Mouse (Mus musculus) ES-Bruce4 (cell line): ENCODE results near the gene Coro1b. TPM values are rescaled to one million over a fixed set of nuclear protein-coding genes. Genes with fewer than 3 reads are reported as not detected.

Experiments used
- H3K27ac ChIP-seq: 2 replicates; pipeline ENCODE4 v1.5.1; 2012; ENCODE audit warnings: low read length, inconsistent platforms; ENCODE audit not compliant: insufficient read depth
- H3K27me3 ChIP-seq: 2 replicates; pipeline ENCODE4 v1.6.1; 2012; ENCODE audit warnings: mild to moderate bottlenecking, low read length, inconsistent platforms; ENCODE audit not compliant: control insufficient read depth, poor library complexity, insufficient read depth, severe bottlenecking
- H3K36me3 ChIP-seq: 2 replicates; pipeline ENCODE4 v1.6.1; 2012; ENCODE audit warnings: inconsistent platforms, mild to moderate bottlenecking, low read length, moderate library complexity; ENCODE audit not compliant: control insufficient read depth, poor library complexity, insufficient read depth, severe bottlenecking
- H3K4me1 ChIP-seq: one replicate; pipeline ENCODE4 v1.8.1; 2011; ENCODE audit warnings: low read length; ENCODE audit not compliant: control insufficient read depth, insufficient read depth
- H3K4me3 ChIP-seq: 2 replicates; pipeline ENCODE4 v1.5.1; 2011; ENCODE audit warnings: low read depth, mild to moderate bottlenecking, low read length
- H3K9ac ChIP-seq: 2 replicates; pipeline ENCODE4 v1.6.1; 2012; ENCODE audit warnings: low read depth, mild to moderate bottlenecking, inconsistent platforms; ENCODE audit not compliant: poor library complexity, severe bottlenecking
- H3K9me3 ChIP-seq: replicated peaks from 2 replicates; pipeline ENCODE4 v1.6.1; 2012; ENCODE audit warnings: mild to moderate bottlenecking, low read length, inconsistent platforms; ENCODE audit not compliant: control insufficient read depth, poor library complexity, insufficient read depth, severe bottlenecking
- CTCF ChIP-seq: IDR thresholded peaks from one replicate; pipeline ENCODE4 v1.8.1; 2011; ENCODE audit warnings: low read depth, low read length
- EP300 ChIP-seq: IDR thresholded peaks from 2 replicates; pipeline ENCODE4 v1.6.1; 2011; ENCODE audit warnings: low read depth, low read length; ENCODE audit not compliant: insufficient read depth
- POLR2A ChIP-seq: IDR thresholded peaks from one replicate; pipeline ENCODE4 v1.8.1; 2011; ENCODE audit warnings: low read length; ENCODE audit not compliant: insufficient read depth
- polyA plus RNA-seq: library from polyadenylated mRNA; stranded (reverse); fragments of >200 nt; gene quantifications from 2 replicates; pipeline ENCODE4 v1.2.4, GENCODE M21; 2011; ENCODE audit warnings: low read depth; ENCODE audit not compliant: missing spikeins, insufficient read depth, insufficient read length

Gene Coro1b
- polyA plus RNA-seq, 1 experiment, result 88.1 TPM

DNA sequence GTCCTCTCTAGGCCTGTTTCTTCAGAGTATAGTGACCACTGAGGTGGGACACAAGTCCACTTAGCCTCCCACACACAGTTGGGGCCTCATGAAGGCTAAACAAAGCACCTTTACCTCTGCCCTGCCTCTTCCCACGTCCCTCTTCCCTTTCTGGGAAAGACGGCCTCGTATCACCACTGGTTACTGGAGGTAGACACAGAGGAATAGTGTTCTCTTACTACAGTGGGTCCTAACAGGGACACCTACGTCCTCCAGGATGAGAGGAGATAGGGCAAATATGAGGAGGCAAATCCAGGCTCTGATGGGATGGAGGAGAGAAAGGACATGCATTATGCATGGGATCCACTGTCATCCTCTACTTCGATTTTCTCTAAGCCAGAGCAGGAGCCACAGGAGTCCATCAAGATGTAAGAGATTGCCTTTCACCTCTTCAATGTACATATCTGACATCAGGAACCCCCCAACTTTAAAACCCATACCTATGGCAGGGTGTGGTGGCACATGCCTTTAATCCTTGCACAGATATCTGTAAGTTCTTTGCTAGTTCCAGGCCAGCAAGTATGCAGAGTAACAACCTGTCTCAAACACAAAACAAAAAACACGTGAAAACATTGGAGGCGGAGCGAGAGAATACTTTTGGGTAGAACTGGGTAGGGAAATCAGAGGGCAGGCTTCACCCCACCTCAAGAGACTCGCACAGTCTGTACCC is 483 bp upstream of the Coro1b start:
- Histone ChIP-seq H3K9me3 (no peaks in the 10 kb centered on the region), H3K36me3 (0 out of 2 replicates have a peak, but pooled peaks cover 2% of the 10 kb centered on the region), H3K27me3 (no peaks in the 10 kb centered on the region), H3K27ac (no peak overlapping the region), H3K9ac (no peak overlapping the region), H3K4me1 (peaks cover 2% of the 10 kb centered on the region), H3K4me3 (no peak overlapping the region)
- TF ChIP-seq POLR2A (no peak), EP300 (no peak), CTCF (no peak)

DNA sequence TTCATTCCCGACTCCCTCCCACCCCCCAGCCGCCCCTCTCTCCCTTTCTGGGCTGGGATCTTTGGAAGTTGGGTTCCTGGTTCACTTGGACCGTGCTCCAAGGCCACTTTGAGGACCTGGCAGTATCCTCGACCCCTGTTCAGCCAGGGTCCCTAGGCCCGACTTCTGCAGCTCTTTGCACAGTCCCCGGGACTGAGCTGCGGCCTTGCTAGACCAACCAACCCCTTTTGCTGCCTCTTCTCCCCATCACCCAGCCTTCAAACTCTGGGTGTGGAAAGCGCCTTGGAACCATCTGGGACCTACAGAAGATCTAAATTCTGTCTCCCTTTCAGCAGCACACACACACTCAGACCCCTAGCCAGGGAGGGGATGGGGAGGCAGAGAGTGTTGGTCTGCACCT is 400 bp downstream of the Coro1b start:
- TF ChIP-seq CTCF, result no peak
- TF ChIP-seq EP300, result no peak
- no peak for TF ChIP-seq POLR2A
- Histone ChIP-seq H3K4me3 (peak overlapping the region; percentile 87), H3K36me3 (0 out of 2 replicates have a peak, but pooled peaks cover 2% of the 10 kb centered on the region), H3K9me3 (no peaks in the 10 kb centered on the region), H3K4me1 (peaks cover 2% of the 10 kb centered on the region), H3K27ac (no peak overlapping the region), H3K27me3 (no peaks in the 10 kb centered on the region), H3K9ac (peak overlapping the region; percentile 78)

DNA sequence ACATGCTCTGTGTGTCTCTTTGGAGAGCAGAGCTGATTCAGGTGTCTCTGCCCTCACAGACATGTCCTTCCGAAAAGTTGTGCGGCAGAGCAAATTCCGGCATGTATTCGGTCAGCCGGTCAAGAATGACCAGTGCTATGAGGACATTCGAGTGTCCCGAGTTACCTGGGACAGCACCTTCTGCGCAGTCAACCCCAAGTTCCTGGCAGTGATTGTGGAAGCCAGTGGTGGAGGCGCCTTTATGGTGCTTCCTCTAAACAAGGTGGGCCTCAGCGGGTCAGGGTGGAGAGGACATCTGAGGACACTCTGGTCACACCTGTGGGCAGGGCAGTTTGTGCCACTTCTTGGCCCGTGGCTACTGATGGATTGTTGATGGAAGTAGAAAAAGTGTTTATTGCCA is 864 bp downstream of the Coro1b start:
- peak overlapping the region; percentile 78 for H3K9ac ChIP-seq
- peaks cover 2% of the 10 kb centered on the region for H3K4me1 ChIP-seq
- H3K4me3 ChIP-seq, result peak overlapping the region; percentile 87
- TF ChIP-seq CTCF (no peak), POLR2A (no peak), EP300 (no peak)
- H3K9me3 ChIP-seq, result no peaks in the 10 kb centered on the region
- H3K27ac ChIP-seq, result no peak overlapping the region
- 0 out of 2 replicates have a peak, but pooled peaks cover 2% of the 10 kb centered on the region for H3K36me3 ChIP-seq
- H3K27me3 ChIP-seq, result no peaks in the 10 kb centered on the region

DNA sequence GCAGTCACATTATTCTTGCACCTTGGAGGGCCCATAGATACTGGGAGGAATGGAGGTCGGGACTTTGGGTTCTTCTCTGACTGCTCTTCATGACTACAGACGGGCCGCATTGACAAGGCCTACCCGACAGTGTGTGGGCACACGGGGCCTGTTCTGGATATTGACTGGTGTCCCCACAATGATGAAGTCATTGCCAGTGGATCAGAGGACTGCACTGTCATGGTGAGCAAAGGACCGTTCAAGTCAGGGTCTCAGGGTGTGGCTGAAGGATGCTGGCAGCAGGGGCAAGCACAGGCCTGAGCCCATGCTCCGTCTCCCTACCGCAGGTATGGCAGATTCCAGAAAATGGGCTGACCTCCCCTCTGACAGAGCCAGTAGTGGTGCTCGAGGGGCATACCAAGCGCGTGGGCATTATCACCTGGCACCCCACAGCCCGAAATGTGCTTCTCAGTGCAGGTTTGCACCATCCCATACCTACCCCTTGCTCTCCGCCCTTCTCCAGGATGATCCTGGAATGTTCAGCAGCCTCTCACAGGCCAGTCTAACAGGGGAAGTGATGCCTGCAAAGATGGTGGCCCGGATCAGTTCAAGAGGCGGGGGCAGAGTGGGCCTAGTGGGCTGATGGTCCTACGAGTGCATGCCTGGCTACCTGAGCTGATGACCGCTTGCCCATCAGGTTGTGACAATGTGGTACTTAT is 1.5 kb downstream of the Coro1b start:
- H3K9me3 ChIP-seq, result no peaks in the 10 kb centered on the region
- H3K9ac ChIP-seq, result no peak overlapping the region
- peaks cover 2% of the 10 kb centered on the region for H3K4me1 ChIP-seq
- H3K36me3 ChIP-seq, result 0 out of 2 replicates have a peak, but pooled peaks cover 2% of the 10 kb centered on the region
- H3K4me3 ChIP-seq, result no peak overlapping the region
- H3K27ac ChIP-seq, result no peak overlapping the region
- TF ChIP-seq POLR2A, result no peak
- H3K27me3 ChIP-seq, result no peaks in the 10 kb centered on the region

DNA sequence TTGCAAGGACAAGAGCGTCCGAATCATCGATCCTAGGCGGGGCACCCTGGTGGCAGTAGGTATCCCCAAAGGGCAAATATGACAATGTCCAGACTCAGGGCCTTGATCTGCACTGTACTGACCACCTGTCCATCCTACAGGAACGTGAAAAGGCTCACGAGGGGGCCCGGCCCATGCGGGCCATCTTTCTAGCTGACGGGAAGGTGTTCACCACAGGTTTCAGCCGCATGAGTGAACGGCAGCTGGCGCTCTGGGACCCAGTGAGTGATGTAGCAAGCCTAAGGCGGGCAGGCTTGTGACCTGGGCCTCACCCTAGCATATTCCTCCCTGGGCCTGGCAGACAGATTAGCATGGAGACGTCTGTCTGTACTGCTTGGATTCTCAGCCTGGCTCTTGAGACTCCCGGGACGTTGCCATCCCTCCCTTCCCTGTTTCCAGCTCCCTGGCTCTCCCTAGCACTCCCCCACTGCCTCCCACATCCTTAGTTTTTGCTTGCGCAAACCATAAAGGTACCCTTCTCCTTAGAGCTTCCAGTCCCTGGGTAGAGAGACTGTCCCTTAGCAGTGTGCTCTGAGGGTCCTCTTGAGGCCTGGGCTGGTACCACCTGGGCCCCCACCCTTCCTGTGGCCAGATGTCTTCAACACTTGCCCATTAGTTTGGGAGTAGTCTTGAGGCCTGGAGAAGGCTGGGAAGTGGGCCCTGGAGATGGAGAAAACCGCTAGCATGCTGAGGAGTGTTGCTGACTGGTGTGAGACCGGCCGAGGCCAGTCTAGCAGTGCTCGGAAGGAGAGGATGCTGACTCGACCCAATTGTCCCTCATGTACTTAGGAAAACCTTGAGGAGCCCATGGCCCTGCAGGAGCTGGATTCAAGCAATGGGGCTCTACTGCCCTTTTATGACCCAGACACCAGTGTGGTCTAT is 2.4 kb downstream of the Coro1b start:
- no peak overlapping the region for H3K9ac ChIP-seq
- TF ChIP-seq POLR2A (no peak), CTCF (no peak), EP300 (no peak)
- no peaks in the 10 kb centered on the region for H3K9me3 ChIP-seq
- 0 out of 2 replicates have a peak, but pooled peaks cover 2% of the 10 kb centered on the region for H3K36me3 ChIP-seq
- no peak overlapping the region for H3K4me3 ChIP-seq
- no peak overlapping the region for H3K27ac ChIP-seq
- H3K27me3 ChIP-seq, result no peaks in the 10 kb centered on the region
- H3K4me1 ChIP-seq, result peaks cover 2% of the 10 kb centered on the region
